Mouse (Mus musculus): ENCODE measurements around the gene Entpd1. TPM values are rescaled to one million over a fixed set of nuclear protein-coding genes. Genes with fewer than 3 reads are reported as not detected.

The Entpd1 gene
- polyA plus RNA-seq, 1 experiment from 2014 or later = 5.7 TPM

DNA sequence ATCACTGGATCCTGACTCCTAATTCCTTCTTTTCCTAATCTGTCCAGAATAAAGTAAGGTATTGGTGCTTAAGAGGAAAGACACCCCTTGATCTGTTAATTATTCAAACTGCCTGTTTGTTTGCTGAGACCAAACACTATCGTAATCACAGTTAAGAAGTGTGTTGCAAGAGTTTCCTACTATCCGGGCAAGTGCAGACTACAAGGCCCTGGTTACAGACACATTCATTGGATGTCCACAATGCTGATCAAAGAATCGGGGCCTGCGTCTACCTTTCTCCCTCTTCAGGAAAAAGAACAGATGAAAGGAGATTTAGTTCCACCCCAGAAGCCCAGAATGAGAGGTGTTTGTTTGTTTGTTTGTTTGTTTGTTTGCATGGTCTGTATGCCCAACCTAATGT is 116.0 kb downstream of the Entpd1 start:
- Histone ChIP-seq H3K27me3 (ENCODE audit: insufficient read depth, low read length) (no peaks in the 10 kb centered on the region), H3K9me3 (ENCODE audit: low read length) (no peaks in the 10 kb centered on the region), H3K27ac (ENCODE audit: low read depth) (no peak overlapping the region), H3K4me1 (ENCODE audit: insufficient read depth) (peaks cover 7% of the 10 kb centered on the region; the same call in 1 of the 2 replicates), H3K36me3 (replicated peaks; ENCODE audit: insufficient read depth, low read length) (no peaks in the 10 kb centered on the region), H3K4me3 (ENCODE audit: low read depth, low read length) (no peak overlapping the region), H3K4me2 (ENCODE audit: low read depth, low read length) (no peak overlapping the region), H3K9ac (replicated peaks) (no peak overlapping the region)
- TF ChIP-seq CTCF (IDR thresholded peaks at IDR 0.05; ENCODE audit: low read depth) (no peak), EP300 (IDR thresholded peaks at IDR 0.05; ENCODE audit: low read depth) (no peak)
- no peak for DNase-seq
- ATAC-seq = peak; percentile 47; the same call in 1 of the 2 replicates
- 58% methylated on average over 4 of the region's 4 CpGs for WGBS (ENCODE audit: insufficient replicate concordance)

DNA sequence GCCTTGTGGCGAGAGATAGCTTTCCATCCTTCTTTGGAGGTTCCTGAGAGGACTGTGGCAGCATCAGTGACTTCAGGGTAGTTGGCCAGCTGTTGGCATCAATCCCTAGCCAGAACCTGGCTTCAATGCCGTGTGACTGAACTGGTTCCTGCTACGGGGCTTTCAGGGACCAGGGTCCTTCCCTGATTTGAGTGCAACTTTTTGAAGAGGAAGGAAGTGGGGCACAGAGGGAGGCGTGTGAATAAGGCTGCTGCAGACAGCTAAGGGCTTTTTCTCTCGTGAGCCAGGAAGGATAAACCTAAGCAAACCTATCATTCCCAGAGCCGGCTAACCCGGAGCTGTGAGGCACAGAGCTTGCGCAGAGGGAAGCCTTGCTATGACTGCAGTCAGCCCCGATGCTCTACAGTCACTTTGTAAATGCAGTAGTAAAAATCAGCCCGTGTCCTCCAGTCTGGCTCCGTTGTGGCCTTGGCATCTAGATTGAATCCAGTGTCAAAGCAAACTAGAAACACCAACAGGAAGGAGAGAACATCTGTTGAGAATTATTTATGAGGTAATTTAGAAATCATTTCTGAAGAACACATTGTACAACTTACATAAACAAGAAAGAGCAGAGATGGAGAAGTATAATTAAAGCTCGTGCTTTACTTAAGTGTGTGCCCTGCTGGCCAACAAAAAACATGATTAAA is 116.7 kb downstream of the Entpd1 start:
- H3K27ac ChIP-seq (ENCODE audit: low read depth) = no peak overlapping the region
- WGBS (ENCODE audit: insufficient replicate concordance) = 40% methylated on average over 12 of the region's 12 CpGs
- DNase-seq = no peak
- no peak overlapping the region for H3K4me2 ChIP-seq (ENCODE audit: low read depth, low read length)
- H3K9ac ChIP-seq (replicated peaks) = no peak overlapping the region
- peaks cover 7% of the 10 kb centered on the region; the same call in 1 of the 2 replicates for H3K4me1 ChIP-seq (ENCODE audit: insufficient read depth)
- TF ChIP-seq CTCF (IDR thresholded peaks at IDR 0.05; ENCODE audit: low read depth) (no peak), EP300 (IDR thresholded peaks at IDR 0.05; ENCODE audit: low read depth) (no peak)
- H3K27me3 ChIP-seq (ENCODE audit: insufficient read depth, low read length) = no peaks in the 10 kb centered on the region
- H3K36me3 ChIP-seq (replicated peaks; ENCODE audit: insufficient read depth, low read length) = no peaks in the 10 kb centered on the region
- H3K4me3 ChIP-seq (ENCODE audit: low read depth, low read length) = no peak overlapping the region
- H3K9me3 ChIP-seq (ENCODE audit: low read length) = no peaks in the 10 kb centered on the region
- ATAC-seq = no peak

DNA sequence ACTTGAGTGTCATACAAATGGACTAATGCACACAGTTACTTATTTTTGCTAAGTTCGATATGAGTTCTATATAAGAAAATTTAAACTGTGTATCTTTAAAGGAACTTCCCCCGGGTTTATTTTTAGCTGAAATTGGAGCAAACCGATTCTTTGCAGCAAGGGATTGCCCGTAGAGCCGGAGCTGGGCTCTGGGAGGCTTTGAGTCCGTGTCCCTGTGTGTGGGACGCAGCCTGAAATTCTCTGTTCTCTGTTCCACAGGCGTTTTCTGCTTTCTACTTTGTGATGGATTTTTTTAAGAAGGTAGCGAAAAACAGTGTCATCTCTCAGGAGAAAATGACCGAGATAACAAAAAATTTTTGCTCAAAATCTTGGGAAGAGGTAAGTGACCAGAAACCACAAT is 121.2 kb downstream of the Entpd1 start:
- Histone ChIP-seq H3K27ac (ENCODE audit: low read depth) (no peak overlapping the region), H3K9ac (replicated peaks) (no peak overlapping the region), H3K4me3 (ENCODE audit: low read depth, low read length) (no peak overlapping the region), H3K4me2 (ENCODE audit: low read depth, low read length) (no peak overlapping the region), H3K36me3 (replicated peaks; ENCODE audit: insufficient read depth, low read length) (no peaks in the 10 kb centered on the region), H3K9me3 (ENCODE audit: low read length) (no peaks in the 10 kb centered on the region), H3K4me1 (ENCODE audit: insufficient read depth) (peaks cover 6% of the 10 kb centered on the region; the same call in 1 of the 2 replicates), H3K27me3 (ENCODE audit: insufficient read depth, low read length) (no peaks in the 10 kb centered on the region)
- WGBS (ENCODE audit: insufficient replicate concordance) = 70% methylated on average over 10 of the region's 10 CpGs
- TF ChIP-seq CTCF (IDR thresholded peaks at IDR 0.05; ENCODE audit: low read depth) (no peak), EP300 (IDR thresholded peaks at IDR 0.05; ENCODE audit: low read depth) (no peak)
- DNase-seq = no peak
- ATAC-seq = no peak

DNA sequence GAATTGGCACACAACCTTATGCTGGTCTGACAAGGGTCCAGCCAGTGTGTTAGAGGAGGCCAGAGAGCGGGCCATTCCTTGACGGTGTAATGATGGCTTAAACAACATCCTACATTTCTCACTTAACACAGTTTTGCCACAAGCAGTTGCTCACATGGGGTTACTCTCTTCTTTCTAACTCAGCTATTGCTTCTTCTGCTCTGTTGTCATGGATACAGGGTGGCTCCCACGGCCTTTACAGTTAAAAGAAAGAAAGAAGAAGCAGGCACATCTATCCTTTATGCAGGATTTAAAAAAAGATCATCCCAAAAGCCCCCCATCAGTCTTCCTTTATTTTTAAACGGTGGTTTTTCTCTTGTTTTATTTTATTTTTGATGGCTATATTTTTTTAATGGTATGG is 121.7 kb downstream of the Entpd1 start:
- ATAC-seq (no peak), DNase-seq (no peak)
- H3K36me3 ChIP-seq (replicated peaks; ENCODE audit: insufficient read depth, low read length) = no peaks in the 10 kb centered on the region
- no peak overlapping the region for H3K4me2 ChIP-seq (ENCODE audit: low read depth, low read length)
- H3K4me3 ChIP-seq (ENCODE audit: low read depth, low read length) = no peak overlapping the region
- peaks cover 3% of the 10 kb centered on the region for H3K4me1 ChIP-seq (ENCODE audit: insufficient read depth)
- no peak overlapping the region for H3K27ac ChIP-seq (ENCODE audit: low read depth)
- no peaks in the 10 kb centered on the region for H3K27me3 ChIP-seq (ENCODE audit: insufficient read depth, low read length)
- TF ChIP-seq EP300 (IDR thresholded peaks at IDR 0.05; ENCODE audit: low read depth) = no peak
- no peak for TF ChIP-seq CTCF (IDR thresholded peaks at IDR 0.05; ENCODE audit: low read depth)
- H3K9me3 ChIP-seq (ENCODE audit: low read length) = no peaks in the 10 kb centered on the region
- 64% methylated on average over 4 of the region's 4 CpGs for WGBS (ENCODE audit: insufficient replicate concordance)
- H3K9ac ChIP-seq (replicated peaks) = no peak overlapping the region

DNA sequence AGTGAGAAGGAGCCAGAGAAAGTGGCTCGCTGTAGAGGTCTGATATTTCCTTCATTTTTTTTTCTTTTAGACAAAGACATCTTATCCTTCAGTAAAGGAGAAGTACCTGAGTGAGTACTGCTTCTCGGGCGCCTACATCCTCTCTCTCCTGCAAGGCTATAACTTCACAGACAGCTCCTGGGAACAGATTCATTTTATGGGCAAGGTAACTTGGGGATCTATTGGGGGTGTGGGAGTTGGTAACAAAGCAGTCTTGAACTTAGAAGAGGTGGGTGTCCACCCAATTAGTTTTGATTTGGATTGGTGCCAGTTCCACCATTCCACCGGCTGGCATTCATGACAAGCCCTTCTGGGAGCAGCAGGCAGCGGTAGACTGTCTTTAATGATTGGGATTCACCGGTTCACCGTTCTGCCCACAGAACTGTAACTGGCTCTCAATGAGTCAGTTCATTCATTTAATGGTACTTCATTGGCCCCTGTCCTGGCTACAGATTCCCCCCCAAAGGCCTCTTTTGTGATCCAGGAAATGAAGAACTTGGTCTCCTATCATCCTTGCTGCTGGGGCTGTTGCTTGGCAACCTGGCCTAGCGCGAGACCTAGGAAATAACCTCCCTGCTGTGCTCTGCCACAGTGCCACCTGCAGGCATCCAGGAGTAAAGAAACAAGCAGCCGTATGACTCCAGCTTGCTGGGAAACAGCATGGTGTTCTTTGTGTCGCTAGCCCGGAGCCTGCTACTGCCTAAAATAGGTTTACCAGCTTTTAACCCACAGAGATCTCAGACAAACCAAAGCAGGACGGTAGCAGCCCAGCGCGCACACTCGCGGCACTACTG is 124.7 kb downstream of the Entpd1 start:
- no peaks in the 10 kb centered on the region for H3K27me3 ChIP-seq (ENCODE audit: insufficient read depth, low read length)
- H3K4me1 ChIP-seq (ENCODE audit: insufficient read depth) = peaks cover 4% of the 10 kb centered on the region
- no peaks in the 10 kb centered on the region for H3K9me3 ChIP-seq (ENCODE audit: low read length)
- H3K27ac ChIP-seq (ENCODE audit: low read depth) = no peak overlapping the region
- ATAC-seq (peak; percentile 77), DNase-seq (peak; percentile 75)
- TF ChIP-seq CTCF (IDR thresholded peaks at IDR 0.05; ENCODE audit: low read depth) = peak; percentile 83
- TF ChIP-seq EP300 (IDR thresholded peaks at IDR 0.05; ENCODE audit: low read depth) = no peak
- H3K4me2 ChIP-seq (ENCODE audit: low read depth, low read length) = peak overlapping the region; percentile 45
- H3K36me3 ChIP-seq (replicated peaks; ENCODE audit: insufficient read depth, low read length) = no peaks in the 10 kb centered on the region
- 38% methylated on average over 17 of the region's 17 CpGs for WGBS (ENCODE audit: insufficient replicate concordance)
- H3K9ac ChIP-seq (replicated peaks) = peak overlapping the region; percentile 13; the same call in 1 of the 2 replicates
- H3K4me3 ChIP-seq (ENCODE audit: low read depth, low read length) = no peak overlapping the region

DNA sequence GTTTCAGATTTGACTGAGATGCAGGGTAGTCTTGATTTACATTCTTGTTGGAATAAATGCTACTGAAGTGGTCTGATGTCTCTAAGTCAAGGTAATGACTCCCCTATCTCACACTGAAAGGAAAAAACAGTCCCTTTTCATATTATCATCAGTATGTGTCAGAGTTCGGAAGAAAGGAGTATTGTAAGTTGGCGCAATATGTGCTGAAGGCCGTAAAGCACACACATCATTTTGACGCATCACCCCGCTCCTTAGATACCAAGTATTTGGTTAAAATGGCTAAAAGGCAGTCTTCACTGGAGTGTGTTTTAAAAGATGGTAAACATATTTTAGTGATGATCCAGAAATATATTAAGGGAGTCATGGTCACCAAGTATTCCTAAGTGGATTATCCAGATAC is 125.4 kb downstream of the Entpd1 start:
- Histone ChIP-seq H3K36me3 (replicated peaks; ENCODE audit: insufficient read depth, low read length) (no peaks in the 10 kb centered on the region), H3K27ac (ENCODE audit: low read depth) (no peak overlapping the region), H3K4me3 (ENCODE audit: low read depth, low read length) (no peak overlapping the region), H3K4me1 (ENCODE audit: insufficient read depth) (peaks cover 4% of the 10 kb centered on the region), H3K27me3 (ENCODE audit: insufficient read depth, low read length) (no peaks in the 10 kb centered on the region), H3K4me2 (ENCODE audit: low read depth, low read length) (peak overlapping the region; percentile 45; the same call in 1 of the 2 replicates), H3K9ac (replicated peaks) (no peak overlapping the region), H3K9me3 (ENCODE audit: low read length) (no peaks in the 10 kb centered on the region)
- ATAC-seq (no peak), DNase-seq (no peak)
- no peak for TF ChIP-seq EP300 (IDR thresholded peaks at IDR 0.05; ENCODE audit: low read depth)
- TF ChIP-seq CTCF (IDR thresholded peaks at IDR 0.05; ENCODE audit: low read depth) = no peak
- WGBS (ENCODE audit: insufficient replicate concordance) = 76% methylated on average over 5 of the region's 5 CpGs

Measured in liver, postnatal 0 days (tissue).